Mouse (Mus musculus) kidney, postnatal 14 days (tissue): ENCODE results near the gene Hmgb1.

ENCODE experiments used
- DNase-seq: peaks from one replicate; pipeline ENCODE4 v3.0.0; 2022; ENCODE audit warnings: mixed read lengths

The Hmgb1 gene

DNA sequence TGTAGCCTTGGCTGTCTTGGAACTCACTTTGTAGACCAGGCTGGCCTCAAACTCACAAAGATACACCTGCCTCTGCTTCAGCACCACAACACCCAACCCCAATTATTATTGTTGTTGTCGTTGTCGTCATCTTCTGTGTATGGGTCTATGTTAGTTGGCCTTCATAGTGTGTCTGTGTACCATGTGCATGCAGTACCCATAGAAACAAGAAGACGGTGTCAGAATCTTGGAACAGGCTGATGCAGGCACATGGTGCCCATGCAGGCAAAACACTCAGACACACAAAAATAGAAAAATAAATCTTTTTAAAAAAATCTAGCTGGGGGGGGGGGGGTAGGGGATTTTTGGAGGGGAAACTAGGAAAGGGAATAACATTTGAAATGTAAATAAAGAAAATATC is 167.1 kb downstream of the Hmgb1 start:
- DNase-seq: no peak

GRCm38 (mm10) chr5:149016261-149016660 is 168.0 kb downstream of the Hmgb1 start:
- DNase-seq: no peak

DNA sequence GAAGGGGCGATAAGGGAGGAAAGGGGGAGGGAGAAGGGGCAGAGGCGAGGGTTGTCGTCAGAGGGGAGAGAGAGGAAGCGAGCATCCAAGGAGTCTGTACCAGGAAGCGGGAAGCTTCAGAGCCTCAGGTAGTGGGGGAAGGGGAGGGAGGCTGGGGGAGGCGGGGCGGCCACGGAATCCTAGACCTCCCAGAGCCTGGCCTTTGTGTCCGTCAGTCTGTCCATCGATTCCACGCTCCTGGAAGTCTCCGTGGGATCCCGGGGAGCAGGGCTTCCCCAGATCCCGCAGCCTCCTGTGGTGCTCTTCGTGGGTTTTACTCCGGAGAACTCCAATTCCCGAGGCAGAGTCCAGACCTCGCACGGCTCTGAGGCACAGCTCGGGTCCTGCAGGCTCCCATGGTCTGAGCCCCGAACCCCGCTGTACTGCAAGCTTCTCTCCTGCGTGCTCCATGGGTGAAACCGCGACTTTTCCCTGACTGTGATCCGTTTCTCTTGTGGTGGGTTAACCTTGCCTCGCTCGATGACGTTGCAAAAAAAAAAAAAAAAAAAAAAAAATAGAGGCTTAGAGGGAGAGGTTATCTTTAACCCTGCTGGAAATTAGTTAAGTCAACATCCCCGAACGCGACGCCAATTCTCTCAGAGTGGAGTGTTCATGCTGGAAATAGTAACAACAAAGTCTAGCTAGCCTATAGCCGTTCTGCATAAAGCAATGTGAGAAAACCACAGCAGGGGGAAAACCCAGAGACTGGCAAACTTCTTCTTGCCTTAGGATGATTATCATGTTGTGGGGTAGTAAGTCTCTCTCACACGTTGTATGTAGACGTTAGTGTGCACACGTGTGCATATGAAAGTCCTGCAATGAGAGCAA is 168.7 kb downstream of the Hmgb1 start:
- no peak for DNase-seq

- no peak for DNase-seq
Measured at GRCm38 (mm10) chr5:149014600-149015268, 169.6 kb downstream of the Hmgb1 start.

DNA sequence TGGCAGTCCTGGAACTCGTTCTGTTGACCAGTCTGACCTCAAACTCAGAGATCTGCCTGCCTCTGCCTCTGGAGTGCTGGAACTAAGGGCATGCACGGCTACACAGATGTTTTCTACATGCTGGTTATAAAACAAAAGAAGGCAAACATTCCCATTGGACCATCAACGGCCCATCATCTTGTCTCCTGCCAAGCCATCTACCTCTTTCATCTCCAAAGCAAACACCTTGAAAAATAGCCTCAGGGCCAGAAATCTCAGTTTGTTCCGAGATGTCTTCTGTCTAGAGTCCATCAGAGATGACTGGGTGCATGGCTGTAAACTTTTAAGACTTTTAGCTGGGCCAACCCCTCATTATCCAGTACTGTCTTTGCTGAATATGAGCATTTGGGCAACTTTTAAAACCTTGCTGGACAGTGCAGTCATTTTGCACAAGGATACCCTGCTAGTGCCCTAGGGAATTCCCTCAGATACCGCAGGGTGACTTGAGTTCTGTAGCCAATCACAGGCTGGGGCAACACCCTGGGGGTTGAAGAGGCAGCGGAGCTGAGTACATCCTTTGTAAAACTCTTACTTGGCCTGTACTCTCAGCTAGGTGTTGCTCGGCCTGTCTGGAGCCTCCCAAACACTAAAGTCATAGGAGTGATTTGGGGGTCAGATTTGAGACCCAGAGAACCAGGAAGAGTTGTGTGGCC is 170.3 kb downstream of the Hmgb1 start:
- DNase-seq: no peak

DNA sequence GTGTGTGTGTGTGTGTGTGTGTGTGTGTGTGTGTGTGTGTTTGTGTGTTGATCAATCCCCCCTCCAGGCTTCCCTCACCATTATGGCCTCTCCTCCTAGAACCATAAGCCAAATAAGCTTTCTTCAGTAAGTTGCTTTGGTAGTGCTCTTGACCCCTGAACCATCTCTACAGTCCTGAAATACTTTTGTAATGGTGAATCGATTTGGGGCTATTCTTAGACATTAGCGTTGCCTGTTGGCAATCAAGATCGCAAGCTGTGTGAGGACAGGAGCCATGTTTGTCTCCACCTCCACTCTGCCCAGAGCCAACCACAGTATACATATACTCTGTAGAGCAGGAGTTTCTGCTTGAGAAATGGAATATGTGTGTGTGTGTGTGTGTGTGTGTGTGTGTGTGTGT is 175.2 kb downstream of the Hmgb1 start:
- DNase-seq: no peak

DNA sequence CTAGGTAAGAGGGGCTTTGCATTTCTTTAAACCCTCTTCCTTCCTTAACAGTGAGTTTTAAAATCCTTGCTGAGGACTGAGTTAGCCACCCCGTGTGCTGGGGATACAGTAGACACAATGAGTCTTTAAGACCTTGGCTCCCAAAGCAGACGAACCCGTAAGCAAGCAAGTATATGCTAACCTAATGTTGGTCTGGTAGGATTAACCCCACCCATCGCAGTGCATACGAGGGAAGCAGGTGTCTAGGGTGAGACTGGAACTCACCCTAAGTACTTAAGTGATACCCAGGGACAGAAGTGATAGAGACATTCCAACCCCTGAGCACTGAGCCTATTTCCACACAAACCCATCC is 177.0 kb downstream of the Hmgb1 start:
- no peak for DNase-seq

DNA sequence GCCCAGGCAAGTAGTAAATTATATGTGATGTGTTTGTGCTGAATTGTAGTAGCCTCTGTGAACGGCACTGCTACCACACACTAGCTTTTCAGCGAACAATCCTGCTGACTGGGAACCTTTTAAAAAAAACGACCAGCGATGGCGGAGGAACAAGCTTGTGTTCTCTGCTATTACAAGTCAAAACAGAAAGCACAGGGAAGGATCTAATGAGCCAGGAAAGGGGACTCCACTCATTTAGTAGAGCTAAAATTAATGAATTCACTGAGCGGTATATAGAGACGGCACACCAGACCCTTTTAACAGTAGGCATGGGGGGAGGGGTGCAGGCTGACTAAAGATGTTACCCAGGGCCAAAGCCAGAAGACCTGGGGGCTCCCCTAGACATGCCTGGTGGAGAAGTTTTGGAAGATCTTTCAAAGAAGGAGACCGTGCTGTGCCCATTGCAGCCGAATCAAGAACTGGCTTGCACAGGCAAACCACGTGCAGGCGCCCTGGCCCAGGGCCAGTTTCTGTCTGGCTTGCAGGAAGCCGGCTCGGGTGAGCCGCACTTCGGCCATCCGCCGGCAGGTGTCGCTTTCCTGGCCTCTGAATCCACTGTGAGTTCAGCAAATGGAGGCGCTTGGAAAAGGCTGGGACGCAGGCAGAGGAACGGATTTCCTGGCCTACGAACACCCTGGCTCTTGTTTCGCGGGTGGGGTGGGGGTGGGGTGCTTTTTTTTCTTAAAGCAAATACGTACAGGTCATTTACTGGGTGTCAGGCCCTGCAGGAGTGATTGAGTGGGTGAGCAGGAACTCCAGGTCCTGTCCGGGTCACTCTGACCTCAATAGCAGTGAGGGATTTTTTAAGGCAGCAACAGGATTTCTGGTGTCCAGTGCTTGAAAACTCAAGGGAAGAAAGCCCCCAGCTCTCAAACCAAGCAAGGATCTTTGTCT is 177.7 kb downstream of the Hmgb1 start:
- DNase-seq: peak; percentile 100

DNA sequence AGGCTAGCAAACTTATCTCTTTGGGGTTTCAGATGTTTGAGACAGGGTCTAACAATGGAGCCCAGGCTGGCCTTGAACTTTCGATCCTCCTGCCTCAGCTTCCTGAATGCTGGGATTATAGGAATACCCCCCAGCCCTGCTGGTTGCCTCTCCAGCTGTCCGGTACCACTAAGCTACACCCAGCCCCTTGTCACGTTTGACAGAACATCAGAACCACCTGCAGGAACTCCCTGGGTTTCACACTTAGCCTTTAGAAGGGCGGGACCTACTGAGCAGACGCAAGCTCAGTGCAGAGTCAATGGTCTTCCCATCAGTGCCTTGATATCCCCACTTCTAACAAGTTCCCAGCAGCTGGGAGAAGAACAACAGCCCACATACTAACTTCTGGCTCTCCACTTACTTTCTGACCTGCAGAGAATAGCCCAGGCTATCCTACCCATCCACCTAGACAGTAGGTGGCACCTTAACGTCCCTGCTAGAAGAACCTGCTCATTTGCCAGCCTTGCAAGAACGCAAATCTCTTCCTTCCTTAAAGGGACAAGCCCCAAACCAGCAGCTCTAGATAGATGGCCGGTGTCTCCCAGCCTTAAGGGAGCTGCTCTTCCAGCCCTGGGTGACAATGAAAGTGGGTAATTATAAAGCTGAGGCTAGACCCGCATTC is 178.5 kb downstream of the Hmgb1 start:
- no peak for DNase-seq

- DNase-seq: no peak
Measured at GRCm38 (mm10) chr5:149005083-149005482, 179.2 kb downstream of the Hmgb1 start.

- no peak for DNase-seq
Measured at GRCm38 (mm10) chr5:149003137-149003536, 181.2 kb downstream of the Hmgb1 start.

- DNase-seq: peak; percentile 53
Measured at GRCm38 (mm10) chr5:149002803-149003115, 181.5 kb downstream of the Hmgb1 start.

DNA sequence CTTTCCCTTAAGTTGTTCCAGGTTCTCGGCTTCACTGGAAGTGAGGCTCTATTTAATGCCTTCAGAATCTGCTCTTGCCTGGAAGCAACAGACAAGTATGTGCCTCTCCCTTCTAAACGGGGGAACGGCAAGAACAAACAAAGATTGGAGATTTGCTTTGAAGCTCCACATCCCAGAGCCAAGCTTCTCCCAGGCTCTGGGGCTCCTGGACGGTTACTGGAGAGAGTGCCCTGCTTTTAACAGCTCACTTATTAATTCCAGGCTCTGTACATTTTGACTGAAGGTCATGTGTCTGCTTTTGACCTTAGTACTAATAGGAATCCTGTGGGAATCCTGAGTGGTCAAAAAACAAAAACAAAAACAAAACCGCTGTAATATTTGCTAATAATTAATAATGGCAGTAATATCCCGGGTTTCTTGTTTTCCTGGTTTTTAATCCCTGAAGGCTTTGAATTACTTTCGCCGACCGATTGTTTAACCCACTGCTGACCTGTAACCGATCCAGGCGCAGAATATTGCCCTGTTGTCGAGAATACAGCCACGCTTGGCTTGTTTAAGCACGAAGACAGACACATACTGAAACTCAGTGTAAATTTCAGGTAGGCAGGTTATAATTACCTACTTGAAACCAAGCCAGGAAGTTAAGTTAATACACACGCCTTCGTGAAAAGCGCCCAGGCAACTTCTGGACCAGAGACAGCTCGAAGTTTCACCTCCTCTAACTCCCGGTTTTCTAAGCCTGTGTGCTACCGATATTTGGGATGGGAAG is 182.1 kb downstream of the Hmgb1 start:
- peak; percentile 66 for DNase-seq

GRCm38 (mm10) chr5:148999802-149000201 is 184.5 kb downstream of the Hmgb1 start:
- no peak for DNase-seq

GRCm38 (mm10) chr5:148998512-148998911 is 185.8 kb downstream of the Hmgb1 start:
- no peak for DNase-seq

DNA sequence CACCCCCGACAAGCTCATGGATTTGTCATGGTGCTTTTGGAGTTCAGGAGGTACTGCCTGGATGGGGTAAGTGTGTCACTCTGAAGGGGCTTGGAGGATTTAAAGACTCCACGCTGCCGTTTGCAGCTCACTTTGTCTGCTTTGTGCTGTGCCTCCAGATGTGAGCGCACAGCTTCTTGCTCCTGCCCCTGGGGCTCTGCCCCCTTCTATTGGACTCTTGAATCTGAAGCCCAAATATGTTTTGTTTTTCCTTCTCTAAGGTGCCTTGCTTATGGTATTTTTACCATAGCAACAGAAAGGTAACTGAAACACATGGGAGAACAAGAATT is 187.6 kb downstream of the Hmgb1 start:
- no peak for DNase-seq
